Mouse (Mus musculus) layer of hippocampus, adult 18-20 months (tissue): ENCODE results near the gene Kyat1. TPM values are rescaled to one million over a fixed set of nuclear protein-coding genes. Genes with fewer than 3 reads are reported as not detected.
A peak's percentile ranks its signal among the peaks of the same experiment; 100 is the strongest.
"Not testable (repeated sequence)": the region's sequence is repeated elsewhere in the genome, so short reads cannot be mapped to it uniquely, and the experiment has no call there.

Experiments used
- DNase-seq, 2 experiments: peaks; one replicate each; pipeline ENCODE4 v3.0.0; 2022; ENCODE audit warnings: low spot score in 2 of 2
- total RNA-seq, 2 experiments: library from RNA; stranded (reverse); gene quantifications; 2 replicates each; pipeline ENCODE4 v1.2.3; 2021

Kyat1 gene
- total RNA-seq, 2 experiments from 2014 or later, result 15.2 to 16.1 TPM

DNA sequence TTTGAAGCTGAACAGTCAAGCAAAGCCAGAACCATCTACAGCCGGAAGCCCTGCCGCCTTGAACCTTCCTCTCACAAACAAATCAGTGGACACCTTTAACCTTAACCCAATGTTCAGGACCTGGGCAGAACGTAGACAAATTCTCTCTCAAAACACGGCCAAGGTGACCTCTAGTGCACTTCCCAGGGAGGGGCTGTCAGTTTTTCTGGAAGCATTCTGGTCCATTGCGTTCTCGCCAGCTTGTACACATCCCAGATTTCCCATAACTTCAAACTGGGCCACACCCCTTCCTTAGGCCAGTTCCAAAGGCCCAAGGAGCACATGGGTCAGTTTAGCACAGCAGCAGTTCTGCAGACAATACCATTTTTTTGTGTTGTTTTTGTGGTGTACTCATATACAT is 9.8 kb upstream of the Kyat1 start:
- DNase-seq, result no peak

DNA sequence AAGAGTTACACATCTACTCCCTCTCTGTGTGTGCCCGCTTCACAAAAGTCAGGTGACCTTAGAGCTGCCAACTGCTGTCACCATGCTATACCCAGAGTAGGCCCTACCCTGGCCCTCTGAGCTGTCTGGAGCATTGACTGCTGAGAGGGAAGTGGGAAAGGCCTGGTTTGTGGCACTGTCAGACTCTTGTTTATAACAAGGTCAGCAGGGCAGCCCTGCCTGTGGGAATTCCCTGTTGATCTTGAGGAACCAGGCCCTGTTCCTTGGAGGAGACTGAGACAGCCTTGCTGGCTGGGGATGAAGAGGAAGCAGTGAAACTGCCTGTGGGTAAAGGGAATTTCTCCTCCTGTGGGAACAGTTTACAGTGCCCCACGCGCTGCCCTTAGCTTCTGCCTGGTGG is 9.1 kb upstream of the Kyat1 start:
- DNase-seq, result no peak

DNA sequence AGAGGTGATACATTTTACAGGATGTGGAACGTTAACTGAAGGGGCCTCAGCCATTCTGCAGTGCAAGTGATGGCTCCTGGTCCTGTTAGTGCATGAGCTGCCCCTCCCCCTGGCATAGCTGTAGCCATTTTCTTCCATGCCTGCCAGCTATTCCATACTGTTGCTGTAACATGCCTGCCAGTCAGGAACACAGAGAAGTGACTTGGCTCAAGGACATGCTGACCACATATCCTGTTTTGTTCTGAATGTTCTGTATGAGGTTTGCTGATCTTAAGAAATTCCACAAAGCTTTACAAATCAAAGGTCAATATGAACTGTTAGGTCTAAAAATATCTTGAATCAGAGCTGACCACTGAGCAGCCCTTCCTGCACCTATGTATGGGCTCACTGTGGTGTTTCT is 7.3 kb upstream of the Kyat1 start:
- DNase-seq, result no peak

GRCm38 (mm10) chr2:30212169-30212545 is 6.5 kb upstream of the Kyat1 start:
- no peak for DNase-seq

- no peak for DNase-seq
Measured at GRCm38 (mm10) chr2:30211408-30212168, 5.9 kb upstream of the Kyat1 start.

DNA sequence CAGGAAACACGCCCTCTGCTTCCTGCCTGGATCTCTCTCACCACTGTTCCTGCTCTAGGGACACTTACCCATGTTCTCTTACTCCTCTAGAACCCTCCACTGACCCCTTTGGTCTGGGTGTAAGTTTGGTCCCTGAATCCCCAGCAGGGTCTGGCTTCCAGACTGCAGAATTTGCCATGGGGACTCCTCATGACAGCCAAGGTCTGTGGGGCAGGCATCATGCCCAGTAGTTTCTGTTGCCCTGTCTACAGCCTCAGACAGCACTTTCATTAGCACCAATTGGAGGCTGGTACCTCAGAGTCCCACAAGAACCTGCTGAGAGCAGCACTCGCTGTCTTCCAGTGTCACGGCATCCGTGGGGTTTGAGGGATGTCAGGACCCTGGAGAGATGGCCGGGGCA is 2.2 kb upstream of the Kyat1 start:
- DNase-seq, result no peak

GRCm38 (mm10) chr2:30207401-30207800 is 1.8 kb upstream of the Kyat1 start:
- no peak for DNase-seq

GRCm38 (mm10) chr2:30205255-30205628 is 405 bp downstream of the Kyat1 start:
- peak in 1 of 2 experiments; percentile 9 for DNase-seq

DNA sequence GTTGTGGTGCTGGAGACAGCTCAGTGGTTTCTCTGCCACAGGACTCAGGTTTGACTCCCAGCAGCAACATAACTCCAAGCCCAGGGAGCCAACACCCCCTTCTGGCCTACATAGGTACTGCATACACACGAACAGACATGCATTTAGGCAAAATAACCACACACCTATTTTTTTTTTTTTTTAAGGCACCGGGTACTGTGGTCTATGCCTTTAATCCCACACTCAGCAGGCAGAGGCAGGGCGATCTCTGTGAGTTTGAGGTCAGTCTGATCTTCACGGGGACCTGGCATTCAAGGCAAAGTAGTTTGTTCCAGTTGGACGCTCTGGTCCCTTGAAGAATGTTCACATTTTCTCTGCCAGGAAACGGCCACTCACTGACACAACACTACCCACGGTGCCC is 2.2 kb downstream of the Kyat1 start:
- DNase-seq, result no peak

DNA sequence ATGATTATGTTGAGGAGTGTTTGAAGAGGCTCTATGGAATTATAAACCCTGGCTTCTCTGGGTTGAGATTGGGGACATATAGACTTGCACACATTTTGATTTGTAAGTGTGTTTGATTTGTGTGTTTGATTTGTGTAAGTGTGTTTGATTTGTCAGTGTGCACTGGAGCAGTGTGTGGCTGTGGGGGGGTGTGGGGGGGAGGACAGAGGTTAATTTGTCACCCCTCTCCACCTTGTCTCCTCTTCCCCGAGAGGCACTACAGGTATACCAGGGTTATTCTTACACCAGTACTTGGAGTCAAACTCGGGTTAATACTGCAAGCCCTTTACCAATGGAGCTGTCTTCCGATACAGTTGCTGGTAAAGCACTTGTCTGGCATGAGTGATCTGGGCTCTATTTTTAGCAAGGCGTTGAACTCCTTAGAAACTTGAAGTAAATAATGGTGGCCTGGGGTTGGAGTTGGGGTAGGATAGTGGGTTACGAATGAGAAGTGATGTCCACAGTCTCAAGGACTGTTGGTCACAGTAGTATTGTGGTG is 5.2 kb downstream of the Kyat1 start:
- DNase-seq, result no peak

DNA sequence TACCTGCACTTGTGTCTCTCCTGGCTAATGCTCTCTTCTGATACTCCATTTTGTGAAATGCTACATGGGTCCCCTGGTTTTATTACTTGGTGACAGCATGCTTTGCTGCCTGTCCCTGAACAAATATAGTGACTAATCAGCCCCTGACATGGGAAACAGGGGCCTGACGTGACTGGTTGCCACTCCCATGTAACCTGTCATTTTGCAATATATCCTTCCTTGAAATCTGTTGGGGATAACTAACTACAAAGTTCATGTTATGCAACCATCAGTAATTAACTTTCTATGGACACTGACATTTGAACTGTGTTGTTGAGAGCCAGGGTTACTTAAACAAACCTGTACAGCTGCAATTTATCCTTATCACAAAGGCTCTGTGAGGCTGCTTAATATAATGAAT is 5.7 kb downstream of the Kyat1 start:
- DNase-seq, result no peak

DNA sequence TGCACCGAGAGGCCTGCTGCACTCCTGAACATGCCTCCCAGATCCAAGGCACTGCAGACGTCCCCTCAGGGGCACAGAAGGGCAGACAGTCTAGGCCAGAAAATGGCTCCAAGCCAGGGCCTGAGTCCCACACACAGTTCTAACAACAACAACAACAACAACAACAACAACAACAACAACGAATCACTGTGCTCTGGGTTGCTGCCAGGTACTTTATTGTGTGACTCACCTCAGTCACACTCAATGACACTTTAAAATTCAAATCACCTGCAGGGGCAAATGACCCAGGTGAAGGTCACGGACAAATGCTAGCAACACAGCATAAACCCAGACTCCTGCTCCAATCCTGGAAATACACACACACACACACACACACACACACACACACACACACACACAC is 7.6 kb downstream of the Kyat1 start:
- DNase-seq, result no peak

GRCm38 (mm10) chr2:30194656-30195055 is 11.0 kb downstream of the Kyat1 start:
- no peak for DNase-seq

DNA sequence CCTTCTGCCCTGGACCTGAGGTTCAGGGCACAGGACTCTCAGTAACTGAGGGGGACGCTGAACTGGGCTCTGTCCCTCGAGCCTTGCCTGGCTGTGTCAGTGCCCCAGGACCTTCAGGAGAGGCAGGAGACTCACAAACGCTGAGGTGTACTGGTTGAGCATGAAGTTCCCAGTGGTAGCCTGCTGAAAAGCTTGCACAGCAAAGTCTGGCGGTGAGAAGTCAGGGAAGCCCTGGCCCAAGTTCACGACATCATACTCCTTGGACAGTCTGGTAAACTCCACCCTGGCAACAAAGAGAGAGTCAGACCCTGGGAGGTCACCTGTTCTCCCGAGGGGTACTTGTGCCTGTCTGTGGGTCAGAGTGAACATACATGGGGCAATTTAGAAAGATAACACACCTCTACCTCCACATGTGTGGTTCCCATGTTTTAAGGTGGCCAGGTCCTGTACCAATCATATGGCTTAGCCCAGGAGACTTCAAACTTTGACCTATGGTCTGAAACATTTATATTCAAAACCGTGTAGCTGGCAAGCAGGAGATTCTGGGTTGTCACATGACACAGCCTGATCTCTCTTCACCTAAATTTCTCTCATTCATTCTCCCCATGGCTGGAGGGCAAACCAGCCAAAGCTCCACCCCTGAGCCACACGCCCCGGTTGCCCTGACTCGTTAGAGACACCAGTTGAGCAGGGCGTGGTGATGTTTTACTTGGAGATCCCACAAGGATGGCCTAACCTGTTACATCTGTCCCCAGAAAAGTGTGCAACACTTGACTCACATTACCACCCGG is 13.7 kb downstream of the Kyat1 start:
- DNase-seq, result no peak

DNA sequence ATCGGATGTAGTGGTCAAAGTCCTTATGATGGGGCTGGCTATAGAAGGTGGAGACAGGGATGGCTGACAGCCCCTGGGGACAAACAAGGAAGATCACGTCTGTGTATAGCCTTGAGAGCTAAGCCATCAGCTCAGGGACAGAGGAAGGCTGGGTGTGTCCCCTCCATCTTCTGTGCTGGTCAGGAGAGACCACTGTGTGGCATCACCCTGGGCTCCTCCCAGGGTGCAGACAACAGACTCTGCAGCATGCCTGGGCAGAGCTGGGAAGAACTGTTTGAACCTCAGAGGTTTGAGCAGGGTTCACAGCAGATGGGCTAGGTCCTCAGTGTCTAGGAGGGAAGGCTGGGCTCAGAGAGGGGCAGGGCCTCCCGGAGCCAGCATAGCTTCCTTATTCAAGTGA is 20.0 kb downstream of the Kyat1 start:
- no peak for DNase-seq

DNA sequence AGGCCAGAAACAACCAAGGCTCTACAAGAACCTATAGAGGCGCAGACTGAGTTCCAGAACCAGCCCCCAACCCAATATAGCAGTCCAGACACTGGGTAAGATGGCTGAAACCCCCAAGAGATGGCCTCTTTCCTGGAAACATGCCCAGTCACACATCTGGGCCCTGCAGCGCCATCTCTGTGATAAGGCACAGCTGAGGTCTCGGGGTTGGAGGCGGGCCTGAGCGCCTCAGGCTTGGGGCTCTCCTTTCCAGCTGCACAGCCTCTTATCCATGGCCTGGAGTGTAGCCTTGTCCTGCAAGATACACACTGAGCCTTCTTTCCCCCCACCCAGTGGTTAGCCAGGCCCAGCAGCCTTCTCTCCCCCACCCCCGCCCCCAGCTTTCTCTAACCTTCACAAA is 20.4 kb downstream of the Kyat1 start:
- DNase-seq, result no peak

DNA sequence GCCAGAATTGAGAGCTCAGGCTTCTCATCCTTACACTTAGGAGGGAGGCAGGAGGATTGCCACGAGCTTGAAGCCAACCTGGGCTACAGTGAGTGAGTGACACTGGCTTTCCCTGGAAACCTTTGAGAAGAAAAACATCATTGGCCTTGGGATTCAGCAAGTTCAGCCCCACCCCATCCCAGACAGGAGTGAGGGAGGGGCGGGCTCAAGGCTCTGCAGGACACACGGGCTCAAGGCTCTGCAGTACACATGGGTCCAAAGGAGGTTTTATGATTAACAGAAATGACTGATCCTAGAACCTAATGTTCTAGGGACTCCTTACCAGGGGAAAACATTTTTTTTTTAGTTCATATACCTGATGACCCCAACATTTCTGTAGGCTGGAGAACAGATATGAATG is 21.9 kb downstream of the Kyat1 start:
- no peak for DNase-seq

DNA sequence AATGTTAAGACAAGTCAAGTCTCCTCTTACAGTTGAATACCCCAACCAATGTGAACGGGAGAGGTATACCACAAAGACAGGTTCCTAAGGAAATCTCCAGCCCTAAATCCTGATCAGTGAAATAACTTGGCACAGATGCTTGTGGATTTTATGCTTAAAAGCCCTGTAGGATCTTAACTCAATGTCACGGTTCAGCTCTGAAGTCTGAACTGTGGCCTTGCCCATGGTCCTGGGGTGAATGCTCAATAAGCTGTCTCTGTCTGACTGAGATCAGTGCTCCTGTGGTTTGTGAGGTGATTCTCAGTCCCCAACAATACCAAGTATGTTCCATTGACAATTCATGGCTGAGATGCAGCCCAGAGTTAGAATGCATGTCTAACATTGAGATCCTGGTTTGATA is 23.2 kb downstream of the Kyat1 start:
- DNase-seq, result no peak

- DNase-seq, result not testable (repeated sequence)
Measured at GRCm38 (mm10) chr2:30178711-30179110, 26.9 kb downstream of the Kyat1 start.

GRCm38 (mm10) chr2:30177700-30178675 is 27.7 kb downstream of the Kyat1 start, which contains the start of gene Spout1:
Spout1 (minus strand) TSS chr2:30178459.
- peak; percentile 94 to 97 for DNase-seq

- DNase-seq, result no peak
Measured at GRCm38 (mm10) chr2:30176561-30176960, 29.1 kb downstream of the Kyat1 start.
